Mouse (Mus musculus): ENCODE measurements around the gene Shb. TPM values are rescaled to one million over a fixed set of nuclear protein-coding genes. Genes with fewer than 3 reads are reported as not detected.

Gene Shb
- total and polyA plus RNA-seq, 2 experiments from 2014 or later = 8.6 to 32.6 TPM

DNA sequence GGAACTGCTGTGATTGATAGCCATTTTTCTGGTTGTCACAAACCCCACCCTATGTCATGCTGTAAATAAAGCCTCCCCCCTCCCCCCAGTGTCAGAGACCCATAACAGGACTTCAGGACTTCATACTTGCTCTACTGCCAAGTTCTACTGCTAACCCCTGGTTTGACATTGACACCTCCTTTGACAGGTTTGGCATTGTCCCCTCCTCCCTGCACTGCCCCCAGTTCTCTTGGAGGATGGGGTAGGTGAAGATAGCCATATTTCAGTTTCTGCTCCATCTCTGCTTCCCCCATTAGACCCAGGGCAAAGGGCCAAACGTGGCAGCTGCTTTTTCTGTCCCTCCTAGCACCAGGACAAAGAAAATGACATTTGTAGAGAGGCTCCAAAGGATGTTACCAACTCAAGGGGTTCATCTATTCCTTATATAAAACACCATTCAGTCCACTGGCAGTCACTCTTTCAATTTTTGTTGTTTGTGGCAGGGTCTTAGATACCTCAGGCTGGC lies 1.2 kb upstream of the Shb start:
- no peaks in the 10 kb centered on the region for H3K36me3 ChIP-seq (ENCODE audit: insufficient read depth)
- ATAC-seq (no peak), DNase-seq (no peak)
- 63% methylated on average over 1 of the region's 1 CpGs for WGBS
- H3K4me2 ChIP-seq (ENCODE audit: low read depth) = no peak overlapping the region
- H3K9me3 ChIP-seq (ENCODE audit: low read length) = no peaks in the 10 kb centered on the region
- no peak overlapping the region for H3K4me3 ChIP-seq (ENCODE audit: low read depth, low read length)
- no peak overlapping the region for H3K27ac ChIP-seq (ENCODE audit: low read depth, low read length)
- H3K9ac ChIP-seq = no peak overlapping the region
- H3K4me1 ChIP-seq (ENCODE audit: insufficient read depth) = no peaks in the 10 kb centered on the region
- no peak for TF ChIP-seq CTCF (IDR thresholded peaks at IDR 0.05; ENCODE audit: low read depth)
- no peaks in the 10 kb centered on the region for H3K27me3 ChIP-seq (ENCODE audit: insufficient read depth, low read length)

GRCm38 (mm10) chr4:45530662-45531542 lies 1.4 kb downstream of the Shb start:
- ATAC-seq = peak; percentile 89
- TF ChIP-seq CTCF (IDR thresholded peaks at IDR 0.05; ENCODE audit: low read depth) = no peak
- peaks cover 12% of the 10 kb centered on the region for H3K4me1 ChIP-seq (ENCODE audit: insufficient read depth)
- no peaks in the 10 kb centered on the region for H3K36me3 ChIP-seq (ENCODE audit: insufficient read depth)
- WGBS = 2% methylated on average over 50 of the region's 68 CpGs
- peak overlapping the region; percentile 84 for H3K4me3 ChIP-seq (ENCODE audit: low read depth, low read length)
- no peaks in the 10 kb centered on the region for H3K9me3 ChIP-seq (ENCODE audit: low read length)
- DNase-seq = peak; percentile 92
- peak overlapping the region; percentile 84 for H3K27ac ChIP-seq (ENCODE audit: low read depth, low read length)
- H3K27me3 ChIP-seq (ENCODE audit: insufficient read depth, low read length) = no peaks in the 10 kb centered on the region
- peak overlapping the region; percentile 75 for H3K9ac ChIP-seq
- peak overlapping the region; percentile 90 for H3K4me2 ChIP-seq (ENCODE audit: low read depth)

- Histone ChIP-seq H3K4me3 (ENCODE audit: low read depth, low read length) (peak overlapping the region; percentile 84), H3K4me2 (ENCODE audit: low read depth) (peak overlapping the region; percentile 90), H3K9me3 (ENCODE audit: low read length) (no peaks in the 10 kb centered on the region), H3K36me3 (ENCODE audit: insufficient read depth) (no peaks in the 10 kb centered on the region), H3K27ac (ENCODE audit: low read depth, low read length) (peak overlapping the region; percentile 84), H3K9ac (peak overlapping the region; percentile 75), H3K4me1 (ENCODE audit: insufficient read depth) (peaks cover 12% of the 10 kb centered on the region), H3K27me3 (ENCODE audit: insufficient read depth, low read length) (no peaks in the 10 kb centered on the region)
- no peak for TF ChIP-seq CTCF (IDR thresholded peaks at IDR 0.05; ENCODE audit: low read depth)
- DNase-seq = peak; percentile 52
- ATAC-seq = peak; percentile 50
- 2% methylated on average over 81 of the region's 89 CpGs for WGBS
These were observed 2.2 kb downstream of the Shb start for GRCm38 (mm10) chr4:45529986-45530597.

- Histone ChIP-seq H3K4me3 (ENCODE audit: low read depth, low read length) (peak overlapping the region; percentile 84), H3K4me1 (ENCODE audit: insufficient read depth) (peaks cover 12% of the 10 kb centered on the region), H3K4me2 (ENCODE audit: low read depth) (peak overlapping the region; percentile 90), H3K9me3 (ENCODE audit: low read length) (no peaks in the 10 kb centered on the region), H3K36me3 (ENCODE audit: insufficient read depth) (no peaks in the 10 kb centered on the region), H3K27me3 (ENCODE audit: insufficient read depth, low read length) (no peaks in the 10 kb centered on the region), H3K27ac (ENCODE audit: low read depth, low read length) (peak overlapping the region; percentile 84), H3K9ac (peak overlapping the region; percentile 75)
- WGBS = 4% methylated on average over 70 of the region's 71 CpGs
- ATAC-seq (0 out of 2 replicates have a peak, but pooled peaks have one; percentile 18), DNase-seq (peak; percentile 35)
- TF ChIP-seq CTCF (IDR thresholded peaks at IDR 0.05; ENCODE audit: low read depth) = no peak
These were observed 2.9 kb downstream of the Shb start for GRCm38 (mm10) chr4:45529201-45529985.

- no peaks in the 10 kb centered on the region for H3K36me3 ChIP-seq (ENCODE audit: insufficient read depth)
- peak overlapping the region; percentile 90 for H3K4me2 ChIP-seq (ENCODE audit: low read depth)
- H3K4me3 ChIP-seq (ENCODE audit: low read depth, low read length) = peak overlapping the region; percentile 84
- H3K4me1 ChIP-seq (ENCODE audit: insufficient read depth) = peaks cover 12% of the 10 kb centered on the region
- peak overlapping the region; percentile 84; the same call in 1 of the 2 replicates for H3K27ac ChIP-seq (ENCODE audit: low read depth, low read length)
- no peak for TF ChIP-seq CTCF (IDR thresholded peaks at IDR 0.05; ENCODE audit: low read depth)
- ATAC-seq (no peak), DNase-seq (no peak)
- peak overlapping the region; percentile 75 for H3K9ac ChIP-seq
- H3K27me3 ChIP-seq (ENCODE audit: insufficient read depth, low read length) = no peaks in the 10 kb centered on the region
- 6% methylated on average over 21 of the region's 21 CpGs for WGBS
- no peaks in the 10 kb centered on the region for H3K9me3 ChIP-seq (ENCODE audit: low read length)
These were observed 3.7 kb downstream of the Shb start for GRCm38 (mm10) chr4:45528355-45529198.

Data from forebrain, postnatal 0 days (tissue).